Mouse (Mus musculus) liver, adult (tissue): ENCODE data around the gene Emg1.

ENCODE experiments used
- GATA4 ChIP-seq: IDR thresholded peaks from 2 replicates; pipeline ENCODE4 v1.6.1; 2014; ENCODE audit warnings: mild to moderate bottlenecking, low read length; ENCODE audit not compliant: insufficient replicate concordance

Gene Emg1

GRCm38 (mm10) chr6:124655893-124656292 is 56.1 kb downstream of the Emg1 start:
- no peak for TF ChIP-seq GATA4
